Mouse (Mus musculus) midbrain, embryonic 15.5 days (tissue): ENCODE measurements around the gene Cald1. TPM values are rescaled to one million over a fixed set of nuclear protein-coding genes. Genes with fewer than 3 reads are reported as not detected.

Experiments used
- ATAC-seq: fragments of 200-750 bp; cut with Nextera tagmentation; replicated peaks from 2 replicates; pipeline ENCODE4 v1.8.0; 2017; ENCODE audit warnings: moderate TSS enrichment
- H3K27ac ChIP-seq: fragments of 300-500 bp; sonication (generic); 2 replicates; pipeline ENCODE4 v1.5.1; 2015; ENCODE audit warnings: mild to moderate bottlenecking, inconsistent platforms
- H3K27me3 ChIP-seq: fragments of 300-500 bp; sonication (generic); replicated peaks from 2 replicates; pipeline ENCODE4 v1.6.1; 2015; ENCODE audit warnings: inconsistent platforms
- H3K36me3 ChIP-seq: fragments of 300-500 bp; sonication (generic); replicated peaks from 2 replicates; pipeline ENCODE4 v1.6.1; 2015; ENCODE audit warnings: inconsistent platforms
- H3K4me1 ChIP-seq: fragments of 300-500 bp; sonication (generic); 2 replicates; pipeline ENCODE4 v1.6.1; 2015; ENCODE audit warnings: inconsistent platforms
- H3K4me2 ChIP-seq: fragments of 300-500 bp; sonication (generic); 2 replicates; pipeline ENCODE4 v1.6.1; 2015; ENCODE audit warnings: inconsistent platforms, mild to moderate bottlenecking, moderate library complexity
- H3K4me3 ChIP-seq: fragments of 300-500 bp; sonication (generic); 2 replicates; pipeline ENCODE4 v1.5.1; 2015; ENCODE audit warnings: mild to moderate bottlenecking, inconsistent platforms
- H3K9ac ChIP-seq: fragments of 300-500 bp; sonication (generic); 2 replicates; pipeline ENCODE4 v1.6.1; 2015; ENCODE audit warnings: mild to moderate bottlenecking, inconsistent platforms
- H3K9me3 ChIP-seq: fragments of 300-500 bp; sonication (generic); 2 replicates; pipeline ENCODE4 v1.6.1; 2016; ENCODE audit warnings: inconsistent platforms
- WGBS: fragments of 180-500 bp; shearing (Covaris S2); methylation state at CpG from one replicate; pipeline ENCODE4 v1.1.7; 2015; ENCODE audit warnings: mixed read lengths; 5-methylcytosine and 5-hydroxymethylcytosine counted together
- polyA plus RNA-seq: library from polyadenylated mRNA; unstranded; fragments of >200 nt; fragmentation: Nextera tagmentation; extraction: Ambion mirVana; gene quantifications from 2 replicates; pipeline ENCODE4 v1.2.1, GENCODE M21; 2015

Cald1 gene
- polyA plus RNA-seq, 1 experiment from 2014 or later = 65.1 TPM

DNA sequence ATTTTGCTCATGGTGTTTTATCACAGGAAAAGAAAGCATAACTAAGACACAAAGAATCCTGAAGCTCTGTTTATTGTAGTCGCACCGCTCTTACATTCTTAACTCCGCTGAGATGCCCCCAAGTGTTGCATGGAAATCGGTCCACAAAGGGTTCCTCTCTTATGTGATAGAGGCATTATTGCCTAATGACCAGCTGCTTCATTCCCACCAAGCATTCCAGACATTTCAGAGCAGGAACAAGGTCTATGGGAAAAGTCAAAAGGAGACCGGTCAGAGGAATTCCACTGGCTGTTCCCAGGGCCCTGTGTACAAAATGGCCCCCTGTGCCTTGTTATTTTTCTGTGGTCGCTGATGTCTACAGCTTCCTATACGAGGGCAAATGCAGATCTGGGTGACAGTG lies 53.0 kb downstream of the Cald1 start:
- Histone ChIP-seq H3K9ac (no peak overlapping the region), H3K4me3 (no peak overlapping the region), H3K9me3 (no peaks in the 10 kb centered on the region), H3K27me3 (no peaks in the 10 kb centered on the region), H3K4me1 (no peaks in the 10 kb centered on the region), H3K36me3 (no peaks in the 10 kb centered on the region), H3K27ac (no peak overlapping the region), H3K4me2 (no peak overlapping the region)
- no peak for ATAC-seq
- WGBS = 79% methylated on average over 7 of the region's 7 CpGs

- H3K27ac ChIP-seq = no peak overlapping the region
- H3K27me3 ChIP-seq = no peaks in the 10 kb centered on the region
- WGBS = 84% methylated on average over 3 of the region's 3 CpGs
- H3K9ac ChIP-seq = no peak overlapping the region
- H3K4me2 ChIP-seq = no peak overlapping the region
- no peaks in the 10 kb centered on the region for H3K4me1 ChIP-seq
- no peaks in the 10 kb centered on the region for H3K9me3 ChIP-seq
- ATAC-seq = no peak
- H3K36me3 ChIP-seq = no peaks in the 10 kb centered on the region
- H3K4me3 ChIP-seq = no peak overlapping the region
These were observed 57.4 kb downstream of the Cald1 start for GRCm38 (mm10) chr6:34655719-34656118.

DNA sequence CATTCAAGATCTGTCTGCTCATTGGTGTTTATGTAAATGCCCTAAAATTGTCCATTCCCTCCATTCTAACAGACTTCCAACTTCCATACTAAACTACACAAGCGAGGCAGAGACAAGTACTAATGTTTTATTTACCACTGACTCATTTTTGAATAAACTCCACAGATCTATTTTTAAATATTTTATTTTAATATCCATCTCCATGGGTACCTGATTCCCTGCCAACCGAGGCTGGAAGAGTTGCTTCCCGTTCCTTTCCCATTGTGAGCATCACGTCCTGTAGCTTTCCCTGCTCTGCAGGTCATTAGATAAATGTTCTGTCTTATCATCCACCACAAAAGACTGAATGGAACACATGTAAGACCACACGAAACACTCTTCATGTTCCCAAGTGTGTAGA lies 60.5 kb downstream of the Cald1 start:
- H3K4me3 ChIP-seq = no peak overlapping the region

GRCm38 (mm10) chr6:34660724-34661123 lies 62.4 kb downstream of the Cald1 start:
- 51% methylated on average over 8 of the region's 8 CpGs for WGBS
- H3K4me2 ChIP-seq = no peak overlapping the region
- no peak overlapping the region for H3K27ac ChIP-seq
- H3K9me3 ChIP-seq = no peaks in the 10 kb centered on the region
- no peaks in the 10 kb centered on the region for H3K27me3 ChIP-seq
- H3K36me3 ChIP-seq = no peaks in the 10 kb centered on the region
- no peaks in the 10 kb centered on the region for H3K4me1 ChIP-seq
- no peak for ATAC-seq
- H3K9ac ChIP-seq = no peak overlapping the region
- H3K4me3 ChIP-seq = no peak overlapping the region

More for the DNA sequence above, 60.5 kb downstream of the Cald1 start:
- Histone ChIP-seq H3K9me3 (no peaks in the 10 kb centered on the region), H3K9ac (no peak overlapping the region), H3K4me2 (no peak overlapping the region), H3K4me1 (no peaks in the 10 kb centered on the region), H3K27ac (no peak overlapping the region), H3K36me3 (no peaks in the 10 kb centered on the region), H3K27me3 (no peaks in the 10 kb centered on the region)
- 85% methylated on average over 5 of the region's 5 CpGs for WGBS
- no peak for ATAC-seq

DNA sequence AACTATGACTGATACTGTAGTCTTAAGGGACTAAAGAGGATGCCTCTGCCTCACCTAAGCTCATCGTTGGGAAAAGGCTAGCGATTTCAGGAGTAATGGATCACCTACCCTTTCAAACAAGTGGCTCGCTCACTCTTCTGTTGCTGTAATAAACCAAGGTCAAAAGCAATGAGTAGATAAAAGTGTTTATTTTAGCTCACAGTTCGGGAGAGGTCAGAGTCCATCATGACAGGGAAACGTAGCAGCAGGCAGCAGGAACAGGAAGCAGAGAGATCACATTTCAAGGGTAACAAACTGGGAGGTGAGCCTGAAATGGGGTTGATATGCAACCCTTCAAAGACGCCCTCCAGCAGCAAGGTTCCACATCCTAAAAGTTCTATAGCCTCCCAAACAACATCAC lies 64.3 kb downstream of the Cald1 start:
- no peak overlapping the region for H3K4me3 ChIP-seq
- no peaks in the 10 kb centered on the region for H3K9me3 ChIP-seq
- no peaks in the 10 kb centered on the region for H3K4me1 ChIP-seq
- ATAC-seq = no peak
- H3K36me3 ChIP-seq = no peaks in the 10 kb centered on the region
- no peak overlapping the region for H3K4me2 ChIP-seq
- H3K27ac ChIP-seq = no peak overlapping the region
- 89% methylated on average over 6 of the region's 6 CpGs for WGBS
- no peaks in the 10 kb centered on the region for H3K27me3 ChIP-seq
- H3K9ac ChIP-seq = no peak overlapping the region

DNA sequence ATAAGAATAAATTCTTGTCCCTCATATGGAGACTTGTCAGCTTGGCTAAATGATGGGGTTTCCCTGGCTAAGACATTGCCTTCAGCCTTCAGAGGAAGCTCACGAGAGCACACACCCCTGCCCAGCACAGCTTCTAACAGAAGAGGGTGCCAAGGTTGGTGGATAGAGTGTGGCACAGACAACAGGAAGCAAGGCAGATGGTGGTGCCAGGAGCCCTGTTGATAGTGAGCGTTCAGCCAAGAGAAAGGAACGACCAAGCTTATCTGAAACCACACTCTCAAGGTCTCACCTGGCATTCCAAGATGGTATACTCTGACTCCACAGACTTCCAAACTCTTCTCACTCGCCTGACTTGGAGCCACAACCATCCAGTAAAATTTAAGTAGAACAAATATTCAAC lies 66.0 kb downstream of the Cald1 start:
- ATAC-seq = no peak
- H3K4me3 ChIP-seq = no peak overlapping the region
- H3K9ac ChIP-seq = no peak overlapping the region
- H3K9me3 ChIP-seq = no peaks in the 10 kb centered on the region
- H3K27me3 ChIP-seq = no peaks in the 10 kb centered on the region
- H3K4me2 ChIP-seq = no peak overlapping the region
- no peaks in the 10 kb centered on the region for H3K4me1 ChIP-seq
- no peaks in the 10 kb centered on the region for H3K36me3 ChIP-seq
- WGBS = 85% methylated on average over 4 of the region's 4 CpGs
- H3K27ac ChIP-seq = no peak overlapping the region

- Histone ChIP-seq H3K36me3 (no peaks in the 10 kb centered on the region), H3K4me1 (no peaks in the 10 kb centered on the region), H3K4me2 (no peak overlapping the region), H3K4me3 (no peak overlapping the region), H3K9me3 (no peaks in the 10 kb centered on the region), H3K9ac (no peak overlapping the region), H3K27me3 (no peaks in the 10 kb centered on the region), H3K27ac (no peak overlapping the region)
- WGBS = 80% methylated on average over 5 of the region's 5 CpGs
- ATAC-seq = no peak
These were observed 66.4 kb downstream of the Cald1 start for GRCm38 (mm10) chr6:34664749-34665148.

- ATAC-seq = no peak
- Histone ChIP-seq H3K27me3 (no peaks in the 10 kb centered on the region), H3K9ac (no peak overlapping the region), H3K4me3 (no peak overlapping the region), H3K36me3 (no peaks in the 10 kb centered on the region), H3K9me3 (no peaks in the 10 kb centered on the region), H3K27ac (no peak overlapping the region), H3K4me2 (no peak overlapping the region), H3K4me1 (no peaks in the 10 kb centered on the region)
- WGBS = 86% methylated on average over 5 of the region's 5 CpGs
These were observed 70.5 kb downstream of the Cald1 start for GRCm38 (mm10) chr6:34668739-34669254.

- no peak overlapping the region for H3K4me2 ChIP-seq
- H3K4me3 ChIP-seq = no peak overlapping the region
- no peaks in the 10 kb centered on the region for H3K36me3 ChIP-seq
- H3K27ac ChIP-seq = no peak overlapping the region
- WGBS = 94% methylated on average over 1 of the region's 1 CpGs
- no peaks in the 10 kb centered on the region for H3K9me3 ChIP-seq
- H3K4me1 ChIP-seq = no peaks in the 10 kb centered on the region
- ATAC-seq = no peak
- no peak overlapping the region for H3K9ac ChIP-seq
- no peaks in the 10 kb centered on the region for H3K27me3 ChIP-seq
These were observed 73.1 kb downstream of the Cald1 start for GRCm38 (mm10) chr6:34671355-34671754.

DNA sequence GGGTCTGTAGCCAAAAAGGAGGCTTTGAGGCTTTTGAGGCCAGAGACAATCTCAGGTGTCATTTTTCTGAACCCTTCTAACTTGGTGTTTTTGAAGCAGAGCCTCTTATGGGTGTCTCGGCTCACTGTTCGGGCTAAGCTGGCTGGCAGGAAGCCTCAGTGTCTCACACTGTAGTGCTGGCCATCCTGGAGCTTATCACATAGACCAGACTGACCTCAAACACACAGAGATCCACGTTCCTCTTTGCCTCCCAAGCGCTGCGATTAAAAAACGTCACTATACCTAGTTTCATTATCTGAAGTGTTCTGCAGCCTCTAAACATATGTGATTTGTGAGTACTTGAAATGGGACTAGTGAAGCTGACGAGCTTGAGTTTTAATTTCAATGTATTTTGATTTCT lies 76.1 kb downstream of the Cald1 start:
- H3K36me3 ChIP-seq = no peaks in the 10 kb centered on the region
- H3K4me2 ChIP-seq = no peak overlapping the region
- H3K9me3 ChIP-seq = no peaks in the 10 kb centered on the region
- no peak overlapping the region for H3K27ac ChIP-seq
- no peaks in the 10 kb centered on the region for H3K4me1 ChIP-seq
- WGBS = 88% methylated on average over 7 of the region's 7 CpGs
- H3K4me3 ChIP-seq = no peak overlapping the region
- no peaks in the 10 kb centered on the region for H3K27me3 ChIP-seq
- no peak for ATAC-seq
- H3K9ac ChIP-seq = no peak overlapping the region

DNA sequence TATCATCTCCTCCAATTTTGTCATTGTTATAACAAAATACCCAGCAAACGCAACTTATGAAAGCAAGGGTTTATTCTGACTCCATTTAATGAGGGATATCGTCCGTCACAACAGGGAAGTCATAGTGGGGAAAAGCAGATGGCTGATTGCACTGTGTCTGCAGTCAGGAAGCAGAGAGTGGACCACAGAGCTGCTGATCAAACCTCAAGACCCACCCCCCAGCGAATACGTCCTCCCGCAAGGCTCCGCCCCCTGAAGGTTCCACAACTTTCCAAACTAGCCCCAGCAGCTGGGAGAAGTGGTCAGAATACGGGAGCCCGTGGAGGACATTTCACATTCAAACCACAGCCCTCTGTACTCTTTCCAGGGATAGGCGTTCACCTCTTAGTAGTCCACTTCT lies 76.6 kb downstream of the Cald1 start:
- no peak overlapping the region for H3K4me2 ChIP-seq
- no peaks in the 10 kb centered on the region for H3K36me3 ChIP-seq
- H3K9me3 ChIP-seq = no peaks in the 10 kb centered on the region
- H3K4me1 ChIP-seq = no peaks in the 10 kb centered on the region
- 78% methylated on average over 10 of the region's 10 CpGs for WGBS
- H3K4me3 ChIP-seq = no peak overlapping the region
- no peak overlapping the region for H3K27ac ChIP-seq
- H3K27me3 ChIP-seq = no peaks in the 10 kb centered on the region
- no peak overlapping the region for H3K9ac ChIP-seq
- ATAC-seq = no peak

GRCm38 (mm10) chr6:34682126-34682525 lies 83.8 kb downstream of the Cald1 start:
- no peaks in the 10 kb centered on the region for H3K36me3 ChIP-seq
- no peak overlapping the region for H3K4me3 ChIP-seq
- no peak overlapping the region for H3K27ac ChIP-seq
- H3K4me2 ChIP-seq = no peak overlapping the region
- 72% methylated on average over 8 of the region's 8 CpGs for WGBS
- no peaks in the 10 kb centered on the region for H3K9me3 ChIP-seq
- H3K4me1 ChIP-seq = no peaks in the 10 kb centered on the region
- no peak for ATAC-seq
- no peak overlapping the region for H3K9ac ChIP-seq
- H3K27me3 ChIP-seq = no peaks in the 10 kb centered on the region

DNA sequence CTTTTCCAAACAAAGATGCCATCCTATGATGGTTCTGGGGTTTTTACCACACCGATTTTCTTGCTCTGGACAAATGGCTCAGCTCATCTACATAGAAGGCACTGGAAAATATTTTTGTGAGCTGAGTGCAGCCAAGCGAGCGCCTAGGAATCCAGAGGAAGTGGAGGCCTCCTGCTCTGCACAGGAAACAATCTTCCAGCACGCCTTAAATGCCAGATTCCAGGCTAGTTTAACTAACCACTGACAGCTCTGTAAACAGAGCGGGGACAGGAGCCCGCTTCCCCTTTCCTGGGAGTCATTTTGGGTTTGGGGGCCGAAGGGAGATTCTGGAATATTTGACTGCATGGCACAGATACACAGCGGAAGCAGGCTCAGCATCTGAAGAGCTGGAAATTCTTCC lies 86.6 kb downstream of the Cald1 start:
- ATAC-seq = no peak
- H3K4me3 ChIP-seq = no peak overlapping the region
- no peaks in the 10 kb centered on the region for H3K27me3 ChIP-seq
- 60% methylated on average over 8 of the region's 8 CpGs for WGBS
- H3K27ac ChIP-seq = no peak overlapping the region
- no peaks in the 10 kb centered on the region for H3K4me1 ChIP-seq
- no peaks in the 10 kb centered on the region for H3K9me3 ChIP-seq
- no peaks in the 10 kb centered on the region for H3K36me3 ChIP-seq
- H3K9ac ChIP-seq = no peak overlapping the region
- H3K4me2 ChIP-seq = no peak overlapping the region
